Mouse (Mus musculus): ENCODE results near the gene BC100530. TPM values are rescaled to one million over a fixed set of nuclear protein-coding genes. Genes with fewer than 3 reads are reported as not detected.

Gene BC100530
- polyA plus RNA-seq (2015; fragmentation: Illumina TruSeq; extraction: RNeasy Lipid Tissue Mini Kit (QIAGEN cat#74804); ENCODE audit: insufficient read depth, low read depth, low replicate concordance), result not detected

GRCm38 (mm10) chr16:36367648-36368047, at the start of gene BC100530:
BC100530 (minus strand) TSS chr16:36367748.

GRCm38 (mm10) chr16:36408357-36408756, 40.8 kb upstream of the BC100530 start, which contains the start of gene Stfa2:
Stfa2 (minus strand) TSS chr16:36408457.

GRCm38 (mm10) chr16:36334232-36334631, 33.3 kb downstream of the BC100530 start, which contains the start of gene BC117090:
BC117090 (minus strand) TSS chr16:36334332.

Other genes starting within 250 kb of the BC100530 start
- gene Csta1, start 236.5 kb downstream of the BC100530 start, polyA plus RNA-seq (2015; fragmentation: Illumina TruSeq; extraction: RNeasy Lipid Tissue Mini Kit (QIAGEN cat#74804); ENCODE audit: insufficient read depth, low read depth, low replicate concordance), result not detected
- gene Stfa2l1, start 210.9 kb downstream of the BC100530 start, polyA plus RNA-seq (2015; fragmentation: Illumina TruSeq; extraction: RNeasy Lipid Tissue Mini Kit (QIAGEN cat#74804); ENCODE audit: insufficient read depth, low read depth, low replicate concordance), result not detected
- gene Gm5483, start 183.5 kb downstream of the BC100530 start, polyA plus RNA-seq (2015; fragmentation: Illumina TruSeq; extraction: RNeasy Lipid Tissue Mini Kit (QIAGEN cat#74804); ENCODE audit: insufficient read depth, low read depth, low replicate concordance), result not detected
- gene Gm5416, start 157.3 kb downstream of the BC100530 start, polyA plus RNA-seq (2015; fragmentation: Illumina TruSeq; extraction: RNeasy Lipid Tissue Mini Kit (QIAGEN cat#74804); ENCODE audit: insufficient read depth, low read depth, low replicate concordance), result not detected
- gene 2010005H15Rik, start 146.3 kb downstream of the BC100530 start, polyA plus RNA-seq (2015; fragmentation: Illumina TruSeq; extraction: RNeasy Lipid Tissue Mini Kit (QIAGEN cat#74804); ENCODE audit: insufficient read depth, low read depth, low replicate concordance), result not detected
- gene Stfa1, start 90.8 kb downstream of the BC100530 start, polyA plus RNA-seq (2015; fragmentation: Illumina TruSeq; extraction: RNeasy Lipid Tissue Mini Kit (QIAGEN cat#74804); ENCODE audit: insufficient read depth, low read depth, low replicate concordance), result not detected
- gene BC117090, start 33.4 kb downstream of the BC100530 start, polyA plus RNA-seq (2015; fragmentation: Illumina TruSeq; extraction: RNeasy Lipid Tissue Mini Kit (QIAGEN cat#74804); ENCODE audit: insufficient read depth, low read depth, low replicate concordance), result not detected
- not detected for gene Stfa2, start 40.7 kb upstream of the BC100530 start, polyA plus RNA-seq (2015; fragmentation: Illumina TruSeq; extraction: RNeasy Lipid Tissue Mini Kit (QIAGEN cat#74804); ENCODE audit: insufficient read depth, low read depth, low replicate concordance)
- gene Stfa3, start 87.6 kb upstream of the BC100530 start, polyA plus RNA-seq (2015; fragmentation: Illumina TruSeq; extraction: RNeasy Lipid Tissue Mini Kit (QIAGEN cat#74804); ENCODE audit: insufficient read depth, low read depth, low replicate concordance), result not detected
- 0.78 TPM for gene Casr, start 194.4 kb upstream of the BC100530 start, polyA plus RNA-seq (2015; fragmentation: Illumina TruSeq; extraction: RNeasy Lipid Tissue Mini Kit (QIAGEN cat#74804); ENCODE audit: insufficient read depth, low read depth, low replicate concordance)

Data from pancreas, adult 10 weeks (tissue).